Mouse (Mus musculus): ENCODE data around the gene Pam16. TPM values are rescaled to one million over a fixed set of nuclear protein-coding genes. Genes with fewer than 3 reads are reported as not detected.
A peak's percentile ranks its signal among the peaks of the same experiment; 100 is the strongest.

Gene Pam16
- polyA plus RNA-seq, 1 experiment from 2014 or later, result 192 TPM

DNA sequence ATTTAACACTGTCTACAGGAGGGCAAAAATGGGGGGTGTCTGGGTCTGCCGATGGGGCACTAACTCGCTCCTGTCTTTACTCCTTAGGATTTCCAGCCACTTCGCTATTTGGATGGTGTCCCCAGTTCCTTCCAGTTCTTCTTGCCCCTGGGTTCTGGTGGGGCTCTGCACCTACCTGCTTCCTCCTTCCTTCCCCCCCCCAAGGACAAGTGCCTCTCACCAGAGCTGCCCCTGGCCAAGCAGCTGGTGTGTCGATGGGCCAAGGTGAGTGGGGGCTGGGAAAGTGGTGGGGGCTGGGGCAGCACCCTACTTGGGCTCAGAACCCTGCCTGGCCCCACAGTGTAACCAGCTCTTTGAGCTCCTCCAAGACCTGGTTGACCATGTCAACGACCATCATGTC, 13.6 kb downstream of the Pam16 start:
- WGBS, result 86% methylated on average over 5 of the region's 5 CpGs
- H3K9ac ChIP-seq (ENCODE audit: low read length), result no peak overlapping the region
- H3K4me2 ChIP-seq (ENCODE audit: low read length), result no peak overlapping the region
- no peak overlapping the region for H3K27ac ChIP-seq (ENCODE audit: low read depth, low read length)
- H3K4me3 ChIP-seq (ENCODE audit: low read depth, low read length), result no peak overlapping the region
- peaks cover 5% of the 10 kb centered on the region for H3K4me1 ChIP-seq (ENCODE audit: control insufficient read depth, insufficient read depth, low read length)
- H3K27me3 ChIP-seq (replicated peaks; ENCODE audit: control insufficient read depth, insufficient read depth, low read length), result no peaks in the 10 kb centered on the region
- DNase-seq (ENCODE audit: low spot score), result no peak
- no peaks in the 10 kb centered on the region for H3K9me3 ChIP-seq (replicated peaks; ENCODE audit: control insufficient read depth, low read length)
- peaks cover 72% of the 10 kb centered on the region for H3K36me3 ChIP-seq (ENCODE audit: control insufficient read depth, insufficient read depth, low read length)
- no peak for ATAC-seq

DNA sequence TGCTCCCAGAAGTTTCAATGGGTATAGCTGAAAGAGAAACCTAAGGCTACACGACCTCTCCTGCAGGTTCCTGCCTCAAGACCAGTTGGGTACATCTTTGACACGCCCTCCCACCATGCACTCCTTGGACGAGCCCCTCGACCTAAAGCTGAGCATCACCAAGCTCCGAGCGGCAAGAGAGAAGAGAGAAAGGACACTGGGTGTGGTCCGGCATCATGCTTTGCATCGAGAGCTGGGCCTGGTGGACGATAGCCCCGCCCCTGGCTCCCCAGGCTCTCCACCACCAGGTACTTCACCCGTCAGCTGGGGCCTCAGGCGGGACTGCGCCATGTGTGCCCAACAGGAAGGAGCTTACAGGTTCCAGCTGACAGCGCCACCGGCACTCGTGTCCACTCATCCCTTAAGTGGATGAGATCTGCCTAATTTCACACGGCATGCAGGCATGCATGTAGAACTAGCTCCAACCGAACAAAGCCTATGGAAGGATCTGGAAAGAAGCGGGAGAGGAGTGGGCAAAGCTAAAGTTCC, 16.2 kb downstream of the Pam16 start:
- Histone ChIP-seq H3K27ac (ENCODE audit: low read depth, low read length) (no peak overlapping the region), H3K4me3 (ENCODE audit: low read depth, low read length) (no peak overlapping the region), H3K27me3 (replicated peaks; ENCODE audit: control insufficient read depth, insufficient read depth, low read length) (no peaks in the 10 kb centered on the region), H3K4me1 (ENCODE audit: control insufficient read depth, insufficient read depth, low read length) (peaks cover 15% of the 10 kb centered on the region), H3K9me3 (replicated peaks; ENCODE audit: control insufficient read depth, low read length) (no peaks in the 10 kb centered on the region), H3K9ac (ENCODE audit: low read length) (no peak overlapping the region), H3K36me3 (ENCODE audit: control insufficient read depth, insufficient read depth, low read length) (peaks cover 46% of the 10 kb centered on the region), H3K4me2 (ENCODE audit: low read length) (no peak overlapping the region)
- no peak for ATAC-seq
- DNase-seq (ENCODE audit: low spot score), result no peak
- WGBS, result 90% methylated on average over 19 of the region's 19 CpGs

DNA sequence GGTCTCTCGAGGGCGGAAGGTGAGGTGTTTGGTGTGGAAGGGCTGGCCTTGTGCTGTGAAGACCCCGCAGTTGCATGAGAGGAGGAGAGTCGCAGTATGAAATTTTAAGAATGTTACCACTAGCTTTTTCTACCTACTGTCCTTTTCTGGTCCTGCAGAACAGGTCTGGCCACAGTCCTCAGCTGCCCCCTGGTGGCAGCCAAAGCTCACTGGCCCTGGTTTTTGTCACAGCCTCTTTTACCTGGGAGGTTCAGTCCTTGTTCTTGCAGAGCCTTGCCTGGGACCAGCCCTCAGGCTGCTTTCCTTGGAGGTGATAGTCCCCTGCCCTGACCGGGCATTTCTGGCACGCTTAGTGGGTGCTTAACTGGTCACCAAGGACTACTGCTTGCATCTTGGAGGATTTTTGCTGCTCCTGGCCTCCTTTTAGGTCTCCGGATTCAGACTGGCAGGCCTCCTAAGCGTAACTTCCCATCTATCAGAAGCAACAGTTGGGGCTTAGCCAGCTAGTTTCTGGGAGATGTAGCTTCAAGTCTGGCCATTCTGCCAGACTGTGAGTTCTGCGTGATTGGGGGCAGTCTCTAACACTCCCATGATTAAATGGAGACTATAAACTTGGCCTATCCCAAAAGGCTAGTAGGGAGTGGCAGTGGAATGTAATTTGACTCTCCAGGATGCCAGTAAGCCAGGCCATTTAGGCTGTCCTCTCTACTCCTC, 16.8 kb downstream of the Pam16 start:
- Histone ChIP-seq H3K27ac (ENCODE audit: low read depth, low read length) (no peak overlapping the region), H3K27me3 (replicated peaks; ENCODE audit: control insufficient read depth, insufficient read depth, low read length) (no peaks in the 10 kb centered on the region), H3K4me2 (ENCODE audit: low read length) (no peak overlapping the region), H3K36me3 (ENCODE audit: control insufficient read depth, insufficient read depth, low read length) (peaks cover 40% of the 10 kb centered on the region), H3K4me3 (ENCODE audit: low read depth, low read length) (no peak overlapping the region), H3K9ac (ENCODE audit: low read length) (no peak overlapping the region), H3K4me1 (ENCODE audit: control insufficient read depth, insufficient read depth, low read length) (peaks cover 17% of the 10 kb centered on the region), H3K9me3 (replicated peaks; ENCODE audit: control insufficient read depth, low read length) (no peaks in the 10 kb centered on the region)
- WGBS, result 58% methylated on average over 9 of the region's 9 CpGs
- DNase-seq (ENCODE audit: low spot score) (peak; percentile 85), ATAC-seq (peak; percentile 70)

DNA sequence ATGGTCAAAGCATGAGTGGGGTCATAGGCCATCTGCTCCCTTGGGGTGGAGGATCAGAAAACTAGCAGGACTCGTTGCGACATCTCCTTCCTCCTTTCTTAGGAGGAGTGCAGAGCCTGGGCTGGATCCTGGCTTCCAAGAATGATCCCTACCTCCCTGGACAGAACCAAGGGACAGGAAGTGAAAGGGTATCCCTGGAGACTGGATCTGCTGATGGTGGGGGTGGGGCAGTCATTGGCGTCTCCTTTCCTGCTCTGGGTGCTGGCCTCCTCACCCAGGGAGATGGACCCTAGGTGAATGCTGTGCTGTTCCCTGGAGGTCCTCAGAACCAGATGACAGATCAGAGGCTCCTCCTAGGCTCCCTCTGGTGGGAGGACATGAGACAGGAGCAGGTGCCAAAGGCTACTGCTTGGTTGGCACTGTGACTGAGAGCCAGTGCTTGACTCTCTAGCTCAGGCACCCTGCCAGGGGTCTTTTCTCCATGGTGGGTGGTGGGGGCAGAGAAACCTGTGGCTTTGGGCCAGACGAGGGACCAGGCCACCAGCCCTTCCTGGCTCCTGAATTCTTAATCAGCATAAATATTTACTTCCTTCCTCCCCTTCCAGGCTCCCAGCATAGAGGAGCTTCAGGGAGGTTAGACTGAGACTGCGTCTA, 18.2 kb downstream of the Pam16 start:
- no peak overlapping the region for H3K4me3 ChIP-seq (ENCODE audit: low read depth, low read length)
- no peak for ATAC-seq
- peaks cover 27% of the 10 kb centered on the region for H3K36me3 ChIP-seq (ENCODE audit: control insufficient read depth, insufficient read depth, low read length)
- H3K9me3 ChIP-seq (replicated peaks; ENCODE audit: control insufficient read depth, low read length), result no peaks in the 10 kb centered on the region
- no peaks in the 10 kb centered on the region for H3K27me3 ChIP-seq (replicated peaks; ENCODE audit: control insufficient read depth, insufficient read depth, low read length)
- no peak overlapping the region for H3K4me2 ChIP-seq (ENCODE audit: low read length)
- no peak overlapping the region for H3K27ac ChIP-seq (ENCODE audit: low read depth, low read length)
- peaks cover 26% of the 10 kb centered on the region for H3K4me1 ChIP-seq (ENCODE audit: control insufficient read depth, insufficient read depth, low read length)
- 59% methylated on average over 5 of the region's 5 CpGs for WGBS
- peak; percentile 49 for DNase-seq (ENCODE audit: low spot score)
- H3K9ac ChIP-seq (ENCODE audit: low read length), result no peak overlapping the region

DNA sequence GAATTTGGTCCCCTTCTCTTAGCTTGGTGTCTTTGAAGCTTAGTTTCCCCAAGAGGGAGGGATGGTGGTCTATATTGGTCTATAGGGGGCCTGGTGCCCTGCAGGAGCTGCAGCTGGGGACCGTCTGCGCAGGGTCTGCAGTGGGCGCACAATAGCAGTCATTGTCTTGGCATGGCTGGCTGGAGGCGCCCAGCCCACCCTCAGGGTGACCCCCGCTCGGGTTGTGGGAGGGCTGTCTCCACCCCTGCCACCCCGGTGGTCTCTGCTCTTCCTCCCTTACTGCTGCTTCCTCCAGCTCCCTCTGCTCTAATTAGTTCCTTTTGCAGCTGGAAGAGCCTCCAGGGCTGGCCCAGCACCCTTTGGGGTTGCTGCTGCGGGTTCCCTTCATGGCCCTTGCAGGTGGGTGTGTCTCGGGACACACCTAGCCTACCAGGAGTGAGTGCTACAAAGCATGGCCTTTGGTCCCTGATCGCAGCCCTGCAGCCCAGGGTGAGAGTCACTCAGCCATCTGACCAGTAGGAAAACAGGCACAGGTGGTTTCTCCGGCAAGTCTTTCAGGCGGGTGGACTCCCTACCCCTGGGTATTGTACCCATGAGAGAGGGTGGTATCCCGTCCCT, 19.2 kb downstream of the Pam16 start:
- ATAC-seq, result no peak
- Histone ChIP-seq H3K27me3 (replicated peaks; ENCODE audit: control insufficient read depth, insufficient read depth, low read length) (no peaks in the 10 kb centered on the region), H3K4me1 (ENCODE audit: control insufficient read depth, insufficient read depth, low read length) (peaks cover 26% of the 10 kb centered on the region), H3K27ac (ENCODE audit: low read depth, low read length) (peak overlapping the region; percentile 44; the same call in 1 of the 2 replicates), H3K9me3 (replicated peaks; ENCODE audit: control insufficient read depth, low read length) (no peaks in the 10 kb centered on the region), H3K4me2 (ENCODE audit: low read length) (no peak overlapping the region), H3K4me3 (ENCODE audit: low read depth, low read length) (no peak overlapping the region), H3K9ac (ENCODE audit: low read length) (no peak overlapping the region), H3K36me3 (ENCODE audit: control insufficient read depth, insufficient read depth, low read length) (peaks cover 18% of the 10 kb centered on the region)
- WGBS, result 50% methylated on average over 13 of the region's 13 CpGs
- DNase-seq (ENCODE audit: low spot score), result no peak

DNA sequence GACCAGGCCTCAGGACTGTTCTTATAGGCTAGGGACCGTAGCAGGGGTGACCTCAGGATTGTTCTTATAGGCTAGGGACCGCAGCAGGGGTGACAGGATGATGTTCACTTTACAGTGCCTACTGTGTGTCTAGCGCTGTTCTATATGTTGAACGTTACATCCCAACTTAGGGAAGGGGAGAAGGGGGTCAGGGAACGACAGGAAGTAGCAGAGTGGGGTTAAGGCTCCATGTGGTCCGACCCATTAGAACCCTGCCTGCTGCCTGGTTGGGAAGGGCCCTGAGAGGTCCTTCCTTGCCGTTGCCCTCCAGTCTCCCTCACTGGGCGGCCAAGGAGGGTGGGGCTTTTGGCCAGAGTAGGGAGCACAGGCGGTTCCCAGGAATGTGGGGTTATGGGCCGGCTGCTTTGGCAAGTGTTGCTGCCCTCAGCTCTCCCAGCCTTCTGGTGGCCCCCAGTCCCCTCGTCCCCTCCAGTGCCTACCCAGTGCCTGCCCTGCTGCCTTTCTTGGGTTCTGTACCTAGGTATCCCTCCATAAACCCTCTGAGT, 20.4 kb downstream of the Pam16 start:
- no peaks in the 10 kb centered on the region for H3K9me3 ChIP-seq (replicated peaks; ENCODE audit: control insufficient read depth, low read length)
- peaks cover 8% of the 10 kb centered on the region for H3K36me3 ChIP-seq (ENCODE audit: control insufficient read depth, insufficient read depth, low read length)
- WGBS, result 82% methylated on average over 11 of the region's 11 CpGs
- H3K4me3 ChIP-seq (ENCODE audit: low read depth, low read length), result no peak overlapping the region
- ATAC-seq (no peak), DNase-seq (ENCODE audit: low spot score) (no peak)
- H3K27me3 ChIP-seq (replicated peaks; ENCODE audit: control insufficient read depth, insufficient read depth, low read length), result no peaks in the 10 kb centered on the region
- peaks cover 26% of the 10 kb centered on the region for H3K4me1 ChIP-seq (ENCODE audit: control insufficient read depth, insufficient read depth, low read length)
- no peak overlapping the region; the same call in 1 of the 2 replicates for H3K9ac ChIP-seq (ENCODE audit: low read length)
- H3K27ac ChIP-seq (ENCODE audit: low read depth, low read length), result no peak overlapping the region
- no peak overlapping the region for H3K4me2 ChIP-seq (ENCODE audit: low read length)

DNA sequence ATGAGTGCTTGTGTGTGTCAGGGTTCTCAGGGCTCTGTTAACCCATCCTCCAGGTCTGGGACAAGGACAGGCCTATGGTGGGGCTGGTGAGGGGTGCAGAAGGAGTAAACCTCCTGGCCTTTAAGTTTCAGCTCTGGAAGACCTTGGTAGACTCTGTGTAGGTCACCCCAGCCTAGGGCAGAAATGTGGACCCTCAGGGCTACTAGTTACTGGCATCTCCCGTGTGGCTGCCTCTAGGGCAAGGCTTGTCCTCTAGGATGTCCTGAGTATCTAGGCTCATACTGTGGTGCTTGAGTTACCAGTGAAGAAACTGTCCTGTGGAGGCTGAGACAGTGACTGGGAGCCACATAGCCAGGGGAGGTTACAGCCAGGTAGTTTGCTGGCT, 21.3 kb downstream of the Pam16 start:
- Histone ChIP-seq H3K4me1 (ENCODE audit: control insufficient read depth, insufficient read depth, low read length) (peaks cover 34% of the 10 kb centered on the region), H3K9ac (ENCODE audit: low read length) (no peak overlapping the region), H3K27ac (ENCODE audit: low read depth, low read length) (0 out of 2 replicates have a peak overlapping the region, but pooled peaks have one; percentile 30), H3K27me3 (replicated peaks; ENCODE audit: control insufficient read depth, insufficient read depth, low read length) (no peaks in the 10 kb centered on the region), H3K4me2 (ENCODE audit: low read length) (no peak overlapping the region), H3K36me3 (ENCODE audit: control insufficient read depth, insufficient read depth, low read length) (peaks cover under 1% of the 10 kb centered on the region; the same call in 1 of the 2 replicates), H3K4me3 (ENCODE audit: low read depth, low read length) (no peak overlapping the region), H3K9me3 (replicated peaks; ENCODE audit: control insufficient read depth, low read length) (no peaks in the 10 kb centered on the region)
- no peak for ATAC-seq
- WGBS, result 76% methylated on average over 1 of the region's 1 CpGs
- no peak for DNase-seq (ENCODE audit: low spot score)

DNA sequence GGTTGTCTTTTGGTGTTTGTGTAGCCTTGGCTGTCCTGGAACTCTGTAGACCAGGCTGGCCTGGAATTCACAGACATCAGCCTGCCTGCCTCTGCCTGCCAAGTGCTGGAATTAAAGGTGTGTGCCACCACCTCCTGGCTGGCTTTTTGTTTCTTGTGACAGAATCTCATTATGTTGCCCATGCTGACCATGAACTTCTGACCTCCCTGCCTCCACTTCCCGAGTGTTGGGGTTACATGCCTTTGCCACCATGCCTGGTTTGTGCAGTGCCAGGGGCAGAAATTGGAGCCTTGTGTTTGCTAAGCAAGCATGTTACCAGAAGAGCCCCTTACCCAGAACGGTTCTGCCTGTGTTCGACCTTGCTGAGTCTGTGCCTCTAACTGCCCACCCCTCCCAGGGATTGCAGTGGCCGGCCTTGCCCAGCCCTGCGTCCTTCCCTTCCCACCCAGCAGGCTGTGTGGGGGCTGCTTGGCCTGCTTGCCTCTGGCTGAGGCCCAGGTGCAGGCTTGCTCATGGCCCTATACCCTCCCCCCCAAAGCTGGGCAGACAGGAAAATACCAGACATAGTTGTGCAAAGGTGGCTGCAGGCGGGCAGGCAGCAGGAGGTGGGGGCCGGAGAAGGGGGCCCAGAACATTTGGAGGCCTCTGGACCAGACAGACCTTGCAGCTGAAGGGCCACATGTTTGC, 21.9 kb downstream of the Pam16 start:
- Histone ChIP-seq H3K9ac (ENCODE audit: low read length) (no peak overlapping the region), H3K27me3 (replicated peaks; ENCODE audit: control insufficient read depth, insufficient read depth, low read length) (no peaks in the 10 kb centered on the region), H3K27ac (ENCODE audit: low read depth, low read length) (no peak overlapping the region), H3K36me3 (ENCODE audit: control insufficient read depth, insufficient read depth, low read length) (no peaks in the 10 kb centered on the region), H3K4me1 (ENCODE audit: control insufficient read depth, insufficient read depth, low read length) (peaks cover 38% of the 10 kb centered on the region), H3K9me3 (replicated peaks; ENCODE audit: control insufficient read depth, low read length) (no peaks in the 10 kb centered on the region), H3K4me2 (ENCODE audit: low read length) (no peak overlapping the region), H3K4me3 (ENCODE audit: low read depth, low read length) (no peak overlapping the region)
- 32% methylated on average over 7 of the region's 7 CpGs for WGBS
- DNase-seq (ENCODE audit: low spot score), result no peak
- no peak for ATAC-seq
